Mouse (Mus musculus): ENCODE results near the gene Hoxd1.

Gene Hoxd1

DNA sequence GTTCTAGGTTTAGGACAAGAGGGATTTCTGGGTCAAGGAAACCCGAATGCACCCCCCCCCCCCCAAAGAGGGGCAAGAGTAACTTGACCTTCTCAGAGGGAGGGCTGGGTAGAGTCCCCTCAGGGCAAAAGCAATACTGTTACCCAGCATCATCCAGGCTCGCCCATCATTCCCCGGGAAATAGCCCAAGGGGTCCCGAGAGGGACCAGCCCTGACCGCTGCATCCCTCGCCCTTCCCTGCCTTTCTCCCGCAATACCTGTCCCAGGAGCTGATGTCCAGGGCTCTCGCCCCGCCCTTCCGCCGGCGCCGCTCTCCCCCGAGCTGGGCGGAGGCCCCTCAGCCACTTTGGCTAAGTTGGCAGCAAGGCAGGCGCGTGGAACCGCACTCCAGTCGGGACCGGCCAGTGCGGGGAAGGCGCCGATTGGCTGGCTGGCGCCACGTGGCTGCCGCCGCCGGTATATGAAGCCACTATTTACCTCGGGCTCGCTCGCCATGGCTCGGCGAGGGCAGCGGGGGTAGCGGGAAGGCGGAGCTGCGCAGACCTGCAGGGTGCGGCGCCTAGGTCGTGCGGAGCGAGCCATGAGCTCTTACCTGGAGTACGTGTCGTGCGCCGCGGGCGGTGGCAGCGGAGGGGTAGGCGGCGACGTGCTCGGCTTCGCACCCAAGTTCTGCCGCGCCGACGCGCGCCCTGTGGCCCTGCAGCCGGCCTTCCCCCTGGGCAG, at the start of gene Hoxd1:
TSS of gene Hoxd1 (plus strand) at position 459 of the 723 bp plus-strand sequence.
- no peak for DNase-seq (ENCODE audit: low read depth in 2 of 2, low spot score in 2 of 2)

DNA sequence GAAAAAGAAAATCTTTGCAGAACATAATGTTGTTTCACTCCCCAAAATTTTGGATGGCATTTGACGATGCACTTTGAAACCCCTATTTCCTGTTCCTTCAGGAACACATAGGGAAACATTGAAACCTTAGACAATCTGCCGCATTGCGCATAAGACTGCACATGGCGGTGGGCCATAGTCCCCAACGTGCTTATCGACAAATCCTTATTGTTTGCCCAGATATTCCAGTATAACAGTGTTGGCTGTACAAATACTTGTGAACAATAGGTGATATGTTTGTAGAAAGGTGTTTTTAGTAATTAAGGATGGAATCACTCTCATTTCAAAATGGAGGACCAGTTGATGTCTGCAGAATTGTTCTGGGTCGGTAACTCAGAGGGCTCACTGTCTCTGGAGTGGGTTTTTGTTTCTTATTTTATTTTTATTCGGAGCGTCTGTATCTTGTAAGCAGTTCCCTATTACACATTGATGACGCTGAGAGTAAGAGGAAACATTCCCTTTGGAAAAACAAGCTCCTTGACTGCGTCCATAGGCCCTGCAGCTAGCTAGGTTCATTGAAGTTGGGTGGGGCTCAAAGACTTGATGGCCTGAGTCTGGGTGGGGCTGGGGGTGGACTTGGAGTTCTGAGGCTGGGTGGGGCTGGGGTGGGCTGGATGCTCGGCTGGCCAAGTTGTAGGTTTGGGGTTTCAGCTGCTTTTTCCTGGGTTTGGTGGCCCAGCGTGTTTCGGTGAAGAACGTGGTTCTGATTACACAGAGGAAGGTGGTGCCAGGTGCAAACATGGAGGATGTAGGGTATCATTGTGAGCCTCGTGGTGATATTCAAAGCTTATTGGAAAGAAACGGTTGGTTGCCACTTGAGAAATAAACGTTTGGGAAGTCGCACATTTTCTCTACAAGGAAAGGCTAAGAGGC, 49.3 kb upstream of the Hoxd1 start:
- DNase-seq (ENCODE audit: low read depth in 2 of 2, low spot score in 2 of 2), result no peak

DNA sequence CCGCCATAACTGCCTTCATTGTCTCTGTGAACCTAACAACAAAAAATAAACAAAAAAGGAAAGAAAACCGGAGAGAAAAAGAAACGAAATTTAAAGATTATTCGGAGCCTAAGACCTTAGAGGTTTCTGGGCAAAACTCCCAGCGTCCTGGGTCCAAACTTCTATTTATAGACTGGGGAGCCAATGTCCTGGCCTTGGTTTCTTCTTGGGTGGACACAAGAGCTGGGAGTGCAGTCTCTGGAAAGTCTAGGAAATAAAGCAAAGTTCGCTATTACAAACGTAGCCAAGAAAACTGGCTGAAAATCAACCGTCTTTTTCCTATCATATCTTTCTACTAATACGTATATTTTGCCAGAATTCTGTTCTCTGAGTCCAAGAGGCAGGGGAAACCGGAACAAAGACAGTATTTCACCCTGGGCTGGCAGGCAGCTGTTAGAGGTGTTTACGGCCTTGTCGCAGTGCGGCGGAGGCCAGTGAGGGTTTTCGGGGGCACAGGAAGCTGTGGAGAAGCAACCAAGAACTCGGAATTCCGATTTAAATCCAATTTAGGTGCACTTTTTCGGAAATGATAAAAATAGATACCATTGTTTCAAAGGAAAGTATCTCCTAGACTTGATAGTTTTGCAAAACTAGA, 48.5 kb upstream of the Hoxd1 start:
- no peak for DNase-seq (ENCODE audit: low read depth in 2 of 2, low spot score in 2 of 2)

DNA sequence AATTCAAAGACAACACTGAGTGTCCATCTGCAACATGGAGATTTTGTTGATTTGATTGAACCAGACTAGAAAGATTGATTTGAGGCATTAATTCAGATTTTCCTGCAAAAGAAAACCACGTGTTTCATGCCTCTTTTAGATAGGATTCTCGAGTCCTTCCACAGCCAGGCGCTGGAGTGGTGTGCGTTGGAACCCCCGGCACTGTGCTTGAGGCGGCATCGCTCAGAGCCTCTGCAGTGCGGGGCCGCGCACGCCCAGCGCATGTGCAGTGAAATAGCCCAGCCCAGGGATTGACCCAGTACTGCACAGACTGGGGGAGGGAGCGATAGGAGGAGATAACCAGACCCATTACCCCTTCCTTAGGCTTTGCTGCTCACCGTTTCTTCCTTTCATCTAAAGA, 47.9 kb upstream of the Hoxd1 start:
- no peak for DNase-seq (ENCODE audit: low read depth in 2 of 2, low spot score in 2 of 2)

DNA sequence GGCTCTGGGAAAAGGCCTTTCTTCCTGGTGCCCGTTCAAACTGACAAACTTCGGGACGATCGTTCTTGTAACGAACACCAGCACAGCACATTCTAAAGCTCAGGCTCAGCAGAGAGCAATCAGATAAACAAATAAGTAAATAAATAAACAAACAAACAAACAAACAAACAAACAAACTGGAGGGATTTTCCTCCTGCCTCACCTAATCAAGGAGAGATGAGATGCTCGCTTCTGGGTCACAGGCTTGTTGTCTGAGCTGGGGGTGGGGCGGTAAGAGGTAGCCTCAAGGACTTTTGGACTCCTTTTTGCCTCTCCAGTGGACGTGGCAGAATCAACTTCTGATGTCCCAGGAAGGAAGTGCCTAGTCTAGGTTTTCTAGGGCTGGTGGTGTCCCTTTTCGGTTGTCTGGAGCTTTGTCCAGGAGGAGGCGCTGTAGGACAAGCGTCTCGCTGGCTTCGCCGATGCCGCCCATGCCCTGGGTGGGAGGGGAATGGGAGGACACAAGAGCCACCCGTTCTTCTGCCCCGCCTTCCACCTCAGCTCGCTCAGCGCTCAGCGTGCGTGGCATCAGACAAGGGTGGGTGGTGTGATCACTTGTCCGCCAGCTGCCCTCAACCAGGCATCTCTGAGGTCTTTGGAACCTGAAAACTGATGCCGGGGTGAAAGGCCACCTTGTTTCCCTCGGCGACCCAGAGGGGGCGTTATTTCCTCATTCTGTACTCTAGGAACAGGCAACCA, 47.1 kb upstream of the Hoxd1 start:
- peak; percentile 68 to 81 for DNase-seq (ENCODE audit: low read depth in 2 of 2, low spot score in 2 of 2)

DNA sequence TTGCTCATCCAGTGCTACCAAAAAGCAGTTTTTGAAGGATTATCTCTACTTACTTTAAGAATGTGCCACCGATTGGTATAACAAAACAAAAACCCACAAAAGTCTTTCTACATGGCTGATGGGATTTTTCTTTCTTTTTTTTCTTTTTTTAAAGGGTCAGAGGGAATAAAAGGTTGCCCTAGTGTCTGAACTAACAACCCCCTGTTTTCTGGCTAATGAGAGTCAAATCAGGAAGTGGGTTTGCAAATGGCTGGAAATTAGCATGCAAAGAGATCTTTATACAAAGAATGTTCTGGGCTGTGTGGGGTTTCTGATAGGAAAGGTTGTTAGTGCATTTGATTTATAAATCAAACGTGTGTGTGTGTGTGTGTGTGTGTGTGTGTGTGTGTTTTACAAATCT, 42.4 kb upstream of the Hoxd1 start:
- DNase-seq (ENCODE audit: low read depth in 2 of 2, low spot score in 2 of 2), result no peak

DNA sequence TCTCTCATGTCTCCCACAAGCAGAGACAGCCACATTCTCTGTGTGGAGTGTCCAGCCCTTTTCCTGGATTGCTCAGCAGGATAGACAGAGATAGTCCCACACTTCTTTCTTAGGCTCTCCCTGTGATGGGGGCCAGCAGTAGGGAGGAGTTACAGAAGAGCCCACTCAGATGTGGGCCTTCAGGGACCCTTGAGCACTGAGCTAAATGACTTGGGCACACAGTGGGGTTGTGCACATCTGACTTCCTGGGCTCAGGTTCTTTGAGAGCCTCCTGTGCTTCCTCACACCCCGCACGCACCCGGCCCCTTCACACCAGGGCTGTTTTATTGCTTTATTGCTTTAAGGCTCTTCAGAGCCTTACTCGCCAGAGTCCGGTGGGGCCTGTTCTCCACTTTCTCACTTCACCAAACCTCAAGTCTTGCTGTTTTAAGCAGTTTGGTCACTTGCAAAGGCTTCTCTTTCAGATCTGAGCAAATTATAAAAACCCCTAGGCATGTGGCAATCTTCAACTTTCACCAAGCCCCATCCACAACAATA, 41.8 kb upstream of the Hoxd1 start:
- no peak for DNase-seq (ENCODE audit: low read depth in 2 of 2, low spot score in 2 of 2)

DNA sequence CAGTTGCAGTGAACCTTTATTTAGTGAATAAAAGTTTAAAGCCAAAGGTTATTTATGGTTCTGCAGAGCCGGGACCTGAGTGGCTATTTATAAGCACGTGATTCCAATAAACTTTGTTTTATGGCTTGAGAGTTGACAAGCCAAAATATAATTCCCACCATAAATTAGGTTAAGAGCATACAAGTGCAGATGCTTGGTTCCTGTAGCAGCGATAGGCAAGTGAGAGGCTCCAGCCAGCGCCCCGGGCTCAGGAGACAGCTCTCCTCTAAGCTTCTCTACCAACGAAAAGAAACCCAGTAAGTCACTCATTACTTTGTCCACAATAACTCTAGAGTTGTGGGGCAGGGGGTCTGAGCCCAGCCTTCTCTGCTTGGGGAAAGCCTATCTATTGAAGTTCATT, 40.9 kb upstream of the Hoxd1 start:
- no peak for DNase-seq (ENCODE audit: low read depth in 2 of 2, low spot score in 2 of 2)

DNA sequence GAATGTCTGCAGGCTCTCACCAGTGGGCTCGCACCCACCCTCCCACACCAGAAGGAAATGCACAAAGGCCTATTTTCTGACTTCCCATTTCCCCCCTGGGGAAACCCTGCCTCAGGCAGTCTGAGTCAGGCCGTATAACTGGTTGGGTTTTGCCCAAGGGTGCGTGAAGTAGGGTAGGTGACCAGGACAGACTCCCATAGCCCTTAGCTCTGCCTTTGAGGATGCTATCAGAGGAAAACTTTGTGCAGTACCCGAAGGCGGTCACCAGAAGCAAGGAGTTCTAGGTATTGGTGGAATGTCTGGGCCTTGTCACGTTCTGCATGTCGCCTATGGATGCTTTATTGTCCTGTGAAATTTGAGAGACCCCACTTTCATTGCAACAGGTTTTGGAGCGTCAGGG, 39.8 kb upstream of the Hoxd1 start:
- DNase-seq (ENCODE audit: low read depth in 2 of 2, low spot score in 2 of 2), result no peak

DNA sequence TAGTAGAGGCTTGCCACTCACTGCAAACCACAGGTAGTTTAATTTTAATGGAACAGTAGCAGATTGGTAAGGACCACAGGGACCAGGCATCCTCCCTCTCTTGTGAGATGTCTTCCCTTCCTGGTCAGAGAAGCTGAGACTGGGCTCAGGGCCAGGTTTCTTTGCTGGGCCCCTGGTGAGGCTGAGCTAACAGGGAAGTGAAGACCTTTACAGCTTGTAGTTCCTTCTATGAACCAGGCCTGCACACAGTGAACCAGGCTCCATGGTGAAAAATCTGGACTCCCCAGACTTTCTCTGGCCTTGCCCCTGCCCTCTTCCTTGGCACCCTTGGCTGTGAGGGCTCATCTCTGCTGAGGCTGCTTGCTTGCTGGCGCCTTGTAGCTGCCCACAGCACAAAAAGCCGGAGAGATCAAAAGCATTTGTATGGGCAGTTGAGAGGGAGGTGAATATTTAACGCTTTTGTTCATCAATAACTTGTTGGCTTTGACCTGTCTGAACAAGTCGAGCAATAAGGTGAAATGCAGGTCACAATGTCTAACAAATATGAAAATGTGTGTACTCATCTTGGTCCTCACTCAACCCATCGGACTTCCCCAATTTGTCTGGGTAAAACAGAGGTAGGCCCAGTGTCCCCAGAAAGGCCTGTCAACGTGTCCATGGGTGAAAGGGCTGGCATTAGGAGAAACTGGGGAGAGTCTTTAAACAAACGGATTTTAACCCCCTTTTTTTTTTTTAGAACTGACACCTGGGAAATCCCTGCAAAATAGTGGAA, 38.4 kb upstream of the Hoxd1 start:
- no peak for DNase-seq (ENCODE audit: low read depth in 2 of 2, low spot score in 2 of 2)

DNA sequence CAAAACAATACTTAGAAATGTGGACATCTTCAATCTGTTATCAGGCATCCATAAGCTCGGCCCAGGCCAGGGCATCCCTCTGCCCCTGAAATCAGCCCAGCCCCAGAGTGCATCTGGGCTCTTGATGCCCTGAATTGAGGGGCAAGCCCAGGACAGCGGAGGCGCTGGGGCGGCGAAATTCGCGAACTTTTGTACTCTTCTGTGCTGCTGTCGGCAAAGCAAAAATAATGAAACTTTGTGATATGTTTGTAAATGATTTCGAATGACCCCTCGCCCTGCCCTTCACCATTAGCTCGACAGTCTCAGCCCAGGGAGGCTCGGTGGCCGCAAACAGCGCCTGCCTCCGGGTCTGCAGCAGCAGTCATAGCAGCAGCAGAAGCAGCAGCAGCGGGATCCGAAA, 37.6 kb upstream of the Hoxd1 start:
- no peak for DNase-seq (ENCODE audit: low read depth in 2 of 2, low spot score in 2 of 2)

DNA sequence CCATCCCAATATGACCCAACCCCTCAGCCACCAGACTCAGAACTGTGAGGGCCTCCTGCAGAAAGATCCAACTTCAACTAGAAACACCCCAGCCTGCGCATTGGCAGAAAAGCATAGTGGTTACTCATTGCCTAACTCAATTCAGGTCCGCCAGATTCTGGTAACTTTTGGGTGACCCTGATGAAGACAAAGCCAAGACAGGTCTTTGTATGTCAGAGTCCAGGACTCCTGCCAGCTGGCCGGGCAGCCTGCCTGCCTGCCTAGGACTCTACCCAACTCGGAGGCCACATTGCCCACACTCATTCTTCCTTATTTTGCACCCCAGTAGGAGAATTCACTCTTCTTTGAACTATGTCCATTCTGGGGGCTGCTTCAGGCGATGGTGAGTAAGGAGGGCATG, 36.2 kb upstream of the Hoxd1 start, which contains the start of gene Gm28230:
TSS of gene Gm28230 (plus strand) at position 178 of the 400 bp plus-strand sequence.
- DNase-seq (ENCODE audit: low read depth in 2 of 2, low spot score in 2 of 2), result no peak

DNA sequence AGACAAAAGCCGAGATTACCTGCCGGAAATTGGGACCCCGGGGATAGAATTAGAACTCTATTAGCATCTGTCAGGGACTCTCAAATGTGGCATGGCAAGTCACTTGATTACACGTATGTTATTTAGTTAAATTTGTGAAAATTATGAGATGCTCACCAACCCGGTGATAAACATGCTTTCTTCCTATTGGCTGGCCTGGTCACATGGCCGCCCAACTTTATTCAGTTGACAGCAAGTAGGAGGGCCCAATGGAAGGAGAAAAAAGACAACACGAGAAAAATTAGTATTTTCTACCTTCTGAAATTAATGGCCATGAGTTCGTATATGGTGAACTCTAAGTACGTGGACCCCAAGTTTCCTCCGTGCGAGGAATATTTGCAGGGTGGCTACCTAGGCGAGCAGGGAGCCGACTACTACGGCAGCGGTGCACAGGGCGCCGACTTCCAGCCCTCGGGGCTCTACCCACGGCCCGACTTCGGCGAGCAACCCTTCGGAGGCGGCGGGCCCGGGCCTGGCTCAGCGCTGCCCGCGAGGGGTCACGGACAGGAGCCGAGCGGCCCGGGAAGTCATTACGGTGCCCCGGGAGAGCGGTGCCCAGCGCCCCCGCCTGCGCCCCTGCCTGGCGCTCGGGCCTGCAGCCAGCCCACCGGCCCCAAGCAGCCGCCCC, 35.7 kb upstream of the Hoxd1 start:
- no peak for DNase-seq (ENCODE audit: low read depth in 2 of 2, low spot score in 2 of 2)

DNA sequence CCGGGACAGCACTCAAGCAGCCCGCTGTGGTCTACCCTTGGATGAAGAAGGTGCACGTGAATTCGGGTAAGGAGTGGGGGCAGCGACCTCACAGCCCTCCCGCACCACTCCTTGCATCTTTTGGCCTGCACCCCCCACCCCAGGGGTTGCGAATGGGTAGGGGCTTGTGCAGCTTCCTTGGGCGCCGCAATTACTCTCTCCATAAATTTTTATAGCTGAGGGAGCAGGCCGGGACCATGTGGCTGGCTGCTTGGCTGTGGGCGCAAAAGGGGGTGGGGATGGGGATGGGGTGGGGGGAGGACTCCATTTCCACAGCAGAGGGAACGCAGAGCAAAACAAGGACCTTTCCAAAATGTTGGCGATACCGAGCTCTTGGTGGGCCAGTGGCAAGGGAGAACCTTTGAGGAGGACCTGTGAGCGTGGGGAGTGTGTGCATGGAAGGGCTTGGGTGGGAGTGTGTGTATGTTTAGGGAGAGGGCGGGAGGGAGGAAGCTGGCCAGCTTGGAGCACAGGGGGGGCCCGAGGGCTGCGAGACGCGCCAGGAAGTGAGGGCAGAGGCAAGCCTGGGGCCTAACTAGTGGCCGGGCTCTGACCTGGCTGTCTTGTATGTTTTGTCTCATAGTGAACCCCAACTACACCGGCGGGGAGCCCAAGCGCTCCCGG, 35.0 kb upstream of the Hoxd1 start:
- no peak for DNase-seq (ENCODE audit: low read depth in 2 of 2, low spot score in 2 of 2)

DNA sequence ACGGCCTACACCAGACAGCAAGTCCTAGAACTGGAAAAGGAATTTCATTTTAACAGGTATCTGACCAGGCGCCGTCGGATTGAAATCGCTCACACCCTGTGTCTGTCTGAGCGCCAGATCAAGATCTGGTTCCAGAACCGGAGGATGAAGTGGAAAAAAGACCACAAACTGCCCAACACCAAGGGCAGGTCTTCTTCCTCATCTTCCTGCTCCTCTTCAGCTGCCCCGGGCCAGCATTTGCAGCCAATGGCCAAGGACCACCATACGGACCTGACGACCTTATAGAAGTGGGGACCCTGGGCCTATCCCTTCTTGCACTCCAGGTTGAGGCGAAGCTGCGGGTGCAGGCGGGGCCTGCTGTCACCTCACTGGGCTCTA, 34.5 kb upstream of the Hoxd1 start:
- no peak for DNase-seq (ENCODE audit: low read depth in 2 of 2, low spot score in 2 of 2)

DNA sequence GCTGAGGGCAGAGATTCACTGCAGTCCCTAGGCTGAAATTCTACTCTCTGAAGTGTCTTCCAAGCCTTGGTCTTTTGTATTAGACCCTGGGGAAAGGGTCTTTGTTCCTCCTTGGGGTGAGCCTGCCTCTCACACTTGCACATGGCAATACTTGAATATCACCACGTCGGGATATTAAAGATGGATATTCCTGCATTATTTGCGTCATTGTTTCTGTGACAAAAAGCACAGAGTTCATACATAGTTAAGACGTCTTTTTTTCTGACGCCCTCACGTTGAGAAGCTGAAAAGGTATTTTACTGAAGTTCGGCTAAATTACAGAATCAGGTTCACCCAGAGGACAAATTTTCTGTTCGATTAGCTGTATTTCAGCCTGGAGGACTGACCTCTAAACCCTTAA, 32.4 kb upstream of the Hoxd1 start:
- DNase-seq (ENCODE audit: low read depth in 2 of 2, low spot score in 2 of 2), result no peak

DNA sequence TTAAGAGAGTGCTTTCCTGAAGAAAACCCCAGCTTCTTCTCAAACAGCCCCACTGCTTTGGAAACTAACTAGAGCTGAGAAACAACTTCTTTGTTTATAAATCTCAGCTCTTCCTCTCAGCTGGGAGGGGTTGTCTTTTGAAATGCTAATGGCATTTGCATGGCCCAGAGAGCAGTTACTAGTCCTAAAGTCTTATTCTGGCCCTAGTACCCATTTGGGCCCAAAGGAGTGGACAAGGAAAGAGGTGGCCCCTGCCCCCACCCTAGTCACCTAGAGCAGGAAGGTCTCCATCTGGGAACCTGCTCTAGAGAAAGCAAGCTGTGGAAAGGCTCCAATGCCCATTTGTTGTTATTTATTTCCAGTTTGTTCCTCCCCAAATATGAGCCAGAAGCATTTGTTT, 31.7 kb upstream of the Hoxd1 start:
- DNase-seq (ENCODE audit: low read depth in 2 of 2, low spot score in 2 of 2), result no peak

DNA sequence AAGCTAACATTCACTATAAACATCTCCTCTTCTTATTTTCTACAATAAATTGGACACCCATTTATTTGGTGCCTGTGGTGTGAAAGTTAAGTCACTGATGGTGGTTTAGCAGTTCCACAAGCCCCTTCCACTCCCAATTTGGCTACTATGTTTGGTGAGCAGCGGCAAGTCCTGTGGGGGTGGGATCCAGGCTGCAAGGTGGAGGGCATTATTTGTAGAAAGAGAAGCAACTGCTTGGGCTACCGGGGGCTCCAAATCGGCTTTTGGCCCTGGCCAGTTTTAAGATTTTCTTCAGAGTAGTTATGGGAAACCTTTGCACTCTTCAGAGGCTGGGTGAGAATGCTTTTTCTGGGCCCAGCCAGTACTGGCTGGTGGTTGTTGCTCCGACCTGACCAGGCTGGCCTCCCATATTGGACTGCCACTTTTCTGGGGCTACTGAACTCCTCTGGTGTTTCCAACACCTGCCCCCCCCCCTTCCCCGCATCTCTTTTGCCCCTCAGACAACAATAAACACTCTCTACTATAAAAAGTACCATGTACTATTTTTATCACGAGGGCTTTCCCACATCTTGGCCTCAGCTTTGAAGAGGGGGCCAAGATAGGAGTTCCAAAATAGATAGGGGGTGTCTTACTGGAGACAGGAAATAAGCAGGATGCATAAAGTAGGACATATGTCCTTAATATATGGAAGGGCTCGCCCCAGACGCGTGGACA, 30.8 kb upstream of the Hoxd1 start:
- DNase-seq (ENCODE audit: low read depth in 2 of 2, low spot score in 2 of 2), result no peak
